Mouse (Mus musculus): ENCODE measurements around the gene Fam151b. TPM values are rescaled to one million over a fixed set of nuclear protein-coding genes. Genes with fewer than 3 reads are reported as not detected.

The Fam151b gene
- polyA plus RNA-seq, 1 experiment from 2014 or later: not detected

GRCm38 (mm10) chr13:92504871-92505270 is 21.1 kb upstream of the Fam151b start:
- H3K27me3 ChIP-seq (ENCODE audit: insufficient read depth, low read length): no peaks in the 10 kb centered on the region
- WGBS: 80% methylated on average over 12 of the region's 12 CpGs
- ATAC-seq (ENCODE audit: insufficient read depth): no peak
- no peak overlapping the region for H3K27ac ChIP-seq (ENCODE audit: low read depth)
- no peak for DNase-seq
- H3K36me3 ChIP-seq (ENCODE audit: insufficient read depth): peaks cover 54% of the 10 kb centered on the region
- H3K4me2 ChIP-seq: no peak overlapping the region
- TF ChIP-seq CTCF (IDR thresholded peaks at IDR 0.05; ENCODE audit: low read depth): no peak
- H3K9ac ChIP-seq: no peak overlapping the region
- no peaks in the 10 kb centered on the region for H3K9me3 ChIP-seq (ENCODE audit: low read depth, low read length)
- H3K4me1 ChIP-seq (ENCODE audit: insufficient read depth): no peaks in the 10 kb centered on the region
- H3K4me3 ChIP-seq (ENCODE audit: low read depth, low read length): no peak overlapping the region

- no peaks in the 10 kb centered on the region for H3K9me3 ChIP-seq (ENCODE audit: low read depth, low read length)
- no peak overlapping the region for H3K27ac ChIP-seq (ENCODE audit: low read depth)
- no peaks in the 10 kb centered on the region for H3K4me1 ChIP-seq (ENCODE audit: insufficient read depth)
- 84% methylated on average over 1 of the region's 1 CpGs for WGBS
- H3K9ac ChIP-seq: no peak overlapping the region
- peaks cover 27% of the 10 kb centered on the region for H3K36me3 ChIP-seq (ENCODE audit: insufficient read depth)
- H3K4me3 ChIP-seq (ENCODE audit: low read depth, low read length): no peak overlapping the region
- ATAC-seq (ENCODE audit: insufficient read depth): no peak
- no peak for TF ChIP-seq CTCF (IDR thresholded peaks at IDR 0.05; ENCODE audit: low read depth)
- H3K27me3 ChIP-seq (ENCODE audit: insufficient read depth, low read length): no peaks in the 10 kb centered on the region
- H3K4me2 ChIP-seq: no peak overlapping the region
- no peak for DNase-seq
Measured at GRCm38 (mm10) chr13:92491923-92492322, 8.1 kb upstream of the Fam151b start.

GRCm38 (mm10) chr13:92490817-92491216 is 7.0 kb upstream of the Fam151b start:
- peaks cover 27% of the 10 kb centered on the region for H3K36me3 ChIP-seq (ENCODE audit: insufficient read depth)
- no peak overlapping the region for H3K9ac ChIP-seq
- no peak overlapping the region for H3K4me3 ChIP-seq (ENCODE audit: low read depth, low read length)
- H3K27me3 ChIP-seq (ENCODE audit: insufficient read depth, low read length): no peaks in the 10 kb centered on the region
- H3K9me3 ChIP-seq (ENCODE audit: low read depth, low read length): no peaks in the 10 kb centered on the region
- WGBS: 79% methylated on average over 4 of the region's 4 CpGs
- ATAC-seq (ENCODE audit: insufficient read depth) (no peak), DNase-seq (no peak)
- no peak overlapping the region for H3K4me2 ChIP-seq
- H3K4me1 ChIP-seq (ENCODE audit: insufficient read depth): no peaks in the 10 kb centered on the region
- no peak for TF ChIP-seq CTCF (IDR thresholded peaks at IDR 0.05; ENCODE audit: low read depth)
- no peak overlapping the region for H3K27ac ChIP-seq (ENCODE audit: low read depth)

GRCm38 (mm10) chr13:92483348-92483747 is 467 bp downstream of the Fam151b start:
- Histone ChIP-seq H3K4me2 (peak overlapping the region; percentile 72), H3K9me3 (ENCODE audit: low read depth, low read length) (no peaks in the 10 kb centered on the region), H3K27ac (ENCODE audit: low read depth) (0 out of 2 replicates have a peak overlapping the region, but pooled peaks have one; percentile 16), H3K9ac (peak overlapping the region; percentile 38; the same call in 1 of the 2 replicates), H3K4me1 (ENCODE audit: insufficient read depth) (no peaks in the 10 kb centered on the region), H3K36me3 (ENCODE audit: insufficient read depth) (0 out of 2 replicates have a peak, but pooled peaks cover 3% of the 10 kb centered on the region), H3K4me3 (ENCODE audit: low read depth, low read length) (peak overlapping the region; percentile 47), H3K27me3 (ENCODE audit: insufficient read depth, low read length) (no peaks in the 10 kb centered on the region)
- peak; percentile 74 for DNase-seq
- TF ChIP-seq CTCF (IDR thresholded peaks at IDR 0.05; ENCODE audit: low read depth): peak; percentile 68
- peak; percentile 72 for ATAC-seq (ENCODE audit: insufficient read depth)
- WGBS: 14% methylated on average over 3 of the region's 3 CpGs

GRCm38 (mm10) chr13:92470151-92470550 is 13.7 kb downstream of the Fam151b start:
- DNase-seq: no peak
- no peak overlapping the region for H3K27ac ChIP-seq (ENCODE audit: low read depth)
- H3K9ac ChIP-seq: no peak overlapping the region
- ATAC-seq (ENCODE audit: insufficient read depth): no peak
- WGBS: 54% methylated on average over 2 of the region's 2 CpGs
- no peaks in the 10 kb centered on the region for H3K36me3 ChIP-seq (ENCODE audit: insufficient read depth)
- no peak overlapping the region for H3K4me3 ChIP-seq (ENCODE audit: low read depth, low read length)
- H3K27me3 ChIP-seq (ENCODE audit: insufficient read depth, low read length): no peaks in the 10 kb centered on the region
- no peak overlapping the region for H3K4me2 ChIP-seq
- no peaks in the 10 kb centered on the region for H3K9me3 ChIP-seq (ENCODE audit: low read depth, low read length)
- no peaks in the 10 kb centered on the region for H3K4me1 ChIP-seq (ENCODE audit: insufficient read depth)
- TF ChIP-seq CTCF (IDR thresholded peaks at IDR 0.05; ENCODE audit: low read depth): no peak

GRCm38 (mm10) chr13:92469381-92469780 is 14.4 kb downstream of the Fam151b start:
- Histone ChIP-seq H3K9ac (no peak overlapping the region), H3K9me3 (ENCODE audit: low read depth, low read length) (no peaks in the 10 kb centered on the region), H3K4me2 (no peak overlapping the region), H3K4me3 (ENCODE audit: low read depth, low read length) (no peak overlapping the region), H3K4me1 (ENCODE audit: insufficient read depth) (no peaks in the 10 kb centered on the region), H3K27ac (ENCODE audit: low read depth) (no peak overlapping the region), H3K36me3 (ENCODE audit: insufficient read depth) (no peaks in the 10 kb centered on the region), H3K27me3 (ENCODE audit: insufficient read depth, low read length) (no peaks in the 10 kb centered on the region)
- no peak for TF ChIP-seq CTCF (IDR thresholded peaks at IDR 0.05; ENCODE audit: low read depth)
- ATAC-seq (ENCODE audit: insufficient read depth) (no peak), DNase-seq (no peak)
- 49% methylated on average over 2 of the region's 2 CpGs for WGBS

GRCm38 (mm10) chr13:92467891-92468290 is 15.9 kb downstream of the Fam151b start:
- H3K4me1 ChIP-seq (ENCODE audit: insufficient read depth): no peaks in the 10 kb centered on the region

GRCm38 (mm10) chr13:92464698-92465097 is 19.1 kb downstream of the Fam151b start:
- WGBS: 65% methylated on average over 3 of the region's 3 CpGs
- no peaks in the 10 kb centered on the region for H3K4me1 ChIP-seq (ENCODE audit: insufficient read depth)

More at GRCm38 (mm10) chr13:92467891-92468290, 15.9 kb downstream of the Fam151b start:
- H3K27me3 ChIP-seq (ENCODE audit: insufficient read depth, low read length): no peaks in the 10 kb centered on the region
- no peaks in the 10 kb centered on the region for H3K9me3 ChIP-seq (ENCODE audit: low read depth, low read length)
- H3K27ac ChIP-seq (ENCODE audit: low read depth): no peak overlapping the region
- ATAC-seq (ENCODE audit: insufficient read depth) (no peak), DNase-seq (no peak)
- WGBS: 74% methylated on average over 9 of the region's 9 CpGs
- no peaks in the 10 kb centered on the region for H3K36me3 ChIP-seq (ENCODE audit: insufficient read depth)
- H3K4me3 ChIP-seq (ENCODE audit: low read depth, low read length): no peak overlapping the region
- H3K4me2 ChIP-seq: no peak overlapping the region
- H3K9ac ChIP-seq: no peak overlapping the region
- TF ChIP-seq CTCF (IDR thresholded peaks at IDR 0.05; ENCODE audit: low read depth): no peak

More at GRCm38 (mm10) chr13:92464698-92465097, 19.1 kb downstream of the Fam151b start:
- ATAC-seq (ENCODE audit: insufficient read depth) (no peak), DNase-seq (no peak)
- Histone ChIP-seq H3K27ac (ENCODE audit: low read depth) (no peak overlapping the region), H3K9me3 (ENCODE audit: low read depth, low read length) (no peaks in the 10 kb centered on the region), H3K4me2 (no peak overlapping the region), H3K9ac (no peak overlapping the region), H3K4me3 (ENCODE audit: low read depth, low read length) (no peak overlapping the region), H3K36me3 (ENCODE audit: insufficient read depth) (no peaks in the 10 kb centered on the region), H3K27me3 (ENCODE audit: insufficient read depth, low read length) (no peaks in the 10 kb centered on the region)
- TF ChIP-seq CTCF (IDR thresholded peaks at IDR 0.05; ENCODE audit: low read depth): no peak
